Mouse (Mus musculus) olfactory bulb, adult 2 months (tissue): ENCODE measurements around the gene Izumo4. TPM values are rescaled to one million over a fixed set of nuclear protein-coding genes. Genes with fewer than 3 reads are reported as not detected.

Experiments
- H3K27ac ChIP-seq: fragments of 200-500 bp; 2 replicates; pipeline ENCODE4 v1.5.1; 2012; ENCODE audit warnings: low read depth, low read length; ENCODE audit not compliant: insufficient read depth
- H3K4me1 ChIP-seq: fragments of 200-500 bp; 2 replicates; pipeline ENCODE4 v1.6.1; 2012; ENCODE audit warnings: low read length; ENCODE audit not compliant: control insufficient read depth, insufficient read depth
- H3K4me3 ChIP-seq: fragments of 200-500 bp; 2 replicates; pipeline ENCODE4 v1.5.1; 2012; ENCODE audit warnings: mild to moderate bottlenecking, low read depth, low read length, moderate library complexity; ENCODE audit not compliant: insufficient read depth
- CTCF ChIP-seq: fragments of 200-500 bp; IDR thresholded peaks from 2 replicates; pipeline ENCODE4 v1.5.1; 2012; ENCODE audit warnings: low read depth, mild to moderate bottlenecking, low read length, moderate library complexity; ENCODE audit not compliant: insufficient read depth
- POLR2A ChIP-seq: fragments of 200-500 bp; IDR thresholded peaks from 2 replicates; pipeline ENCODE4 v1.6.1; 2012; ENCODE audit warnings: mild to moderate bottlenecking, low read depth, low read length, moderate library complexity; ENCODE audit not compliant: insufficient read depth
- WGBS: fragments of 180-500 bp; shearing (Covaris S2); methylation state at CpG from one replicate; pipeline ENCODE4 v1.1.7; 2018; 5-methylcytosine and 5-hydroxymethylcytosine counted together
- polyA plus RNA-seq: library from polyadenylated mRNA; stranded (reverse); fragments of >200 nt; gene quantifications from 2 replicates; pipeline ENCODE4 v1.2.4, GENCODE M21; 2012; ENCODE audit warnings: low replicate concordance; ENCODE audit not compliant: missing spikeins, insufficient read depth, insufficient read length

The Izumo4 gene
- polyA plus RNA-seq, 1 experiment, result not detected

GRCm38 (mm10) chr10:80682003-80682402, 20.0 kb upstream of the Izumo4 start:
- Histone ChIP-seq H3K27ac (no peak overlapping the region), H3K4me1 (peaks cover 23% of the 10 kb centered on the region), H3K4me3 (no peak overlapping the region)
- TF ChIP-seq POLR2A (no peak), CTCF (no peak)
- 94% methylated on average over 6 of the region's 6 CpGs for WGBS

- WGBS, result 79% methylated on average over 1 of the region's 1 CpGs
Observed at GRCm38 (mm10) chr10:80683647-80684046, 18.3 kb upstream of the Izumo4 start.

GRCm38 (mm10) chr10:80684214-80684613, 17.8 kb upstream of the Izumo4 start:
- Histone ChIP-seq H3K27ac (no peak overlapping the region), H3K4me3 (no peak overlapping the region), H3K4me1 (peaks cover 8% of the 10 kb centered on the region; the same call in 1 of the 2 replicates)
- TF ChIP-seq POLR2A (no peak), CTCF (peak; percentile 35; the same call in 1 of the 2 replicates)
- 62% methylated on average over 6 of the region's 6 CpGs for WGBS

More at GRCm38 (mm10) chr10:80683647-80684046, 18.3 kb upstream of the Izumo4 start:
- H3K4me3 ChIP-seq, result no peak overlapping the region
- TF ChIP-seq CTCF (no peak), POLR2A (no peak)
- H3K27ac ChIP-seq, result no peak overlapping the region
- peaks cover 12% of the 10 kb centered on the region for H3K4me1 ChIP-seq

- Histone ChIP-seq H3K4me1 (0 out of 2 replicates have a peak, but pooled peaks cover under 1% of the 10 kb centered on the region), H3K27ac (no peak overlapping the region), H3K4me3 (no peak overlapping the region)
- TF ChIP-seq POLR2A (no peak), CTCF (no peak)
- 94% methylated on average over 4 of the region's 4 CpGs for WGBS
Observed at GRCm38 (mm10) chr10:80684984-80685383, 17.0 kb upstream of the Izumo4 start.

- WGBS, result 81% methylated on average over 3 of the region's 3 CpGs
- Histone ChIP-seq H3K27ac (no peak overlapping the region), H3K4me1 (no peaks in the 10 kb centered on the region), H3K4me3 (no peak overlapping the region)
- no peak for TF ChIP-seq POLR2A
- no peak for TF ChIP-seq CTCF
Observed at GRCm38 (mm10) chr10:80686617-80687016, 15.4 kb upstream of the Izumo4 start.

DNA sequence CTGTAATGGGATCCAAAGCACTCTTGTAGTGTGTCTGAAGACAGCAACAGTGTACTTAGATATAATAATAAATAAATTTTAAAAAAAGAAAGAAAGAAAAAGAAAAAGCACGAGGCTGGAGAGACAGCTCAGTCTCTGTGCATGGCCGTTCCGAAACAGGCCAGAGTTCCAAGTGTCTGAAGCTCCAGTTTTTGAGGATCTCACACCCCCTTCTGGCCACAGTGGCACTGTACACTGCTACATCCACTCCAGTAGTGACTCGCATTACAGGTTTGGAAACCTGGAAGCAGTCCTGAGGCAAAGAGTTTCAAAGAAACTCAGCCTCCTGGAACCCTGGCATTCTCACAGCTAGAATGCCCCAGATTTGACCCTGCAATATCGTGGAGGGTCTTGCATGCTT, 14.1 kb upstream of the Izumo4 start:
- TF ChIP-seq CTCF, result no peak
- WGBS, result 19% methylated on average over 5 of the region's 5 CpGs
- H3K4me1 ChIP-seq, result no peaks in the 10 kb centered on the region

GRCm38 (mm10) chr10:80692249-80693165, 9.5 kb upstream of the Izumo4 start:
- H3K4me1 ChIP-seq, result peaks cover 12% of the 10 kb centered on the region; the same call in 1 of the 2 replicates
- no peak overlapping the region for H3K4me3 ChIP-seq
- no peak for TF ChIP-seq POLR2A
- no peak overlapping the region for H3K27ac ChIP-seq
- WGBS, result 80% methylated on average over 14 of the region's 14 CpGs

More for the DNA sequence above, 14.1 kb upstream of the Izumo4 start:
- Histone ChIP-seq H3K27ac (no peak overlapping the region), H3K4me3 (no peak overlapping the region)

DNA sequence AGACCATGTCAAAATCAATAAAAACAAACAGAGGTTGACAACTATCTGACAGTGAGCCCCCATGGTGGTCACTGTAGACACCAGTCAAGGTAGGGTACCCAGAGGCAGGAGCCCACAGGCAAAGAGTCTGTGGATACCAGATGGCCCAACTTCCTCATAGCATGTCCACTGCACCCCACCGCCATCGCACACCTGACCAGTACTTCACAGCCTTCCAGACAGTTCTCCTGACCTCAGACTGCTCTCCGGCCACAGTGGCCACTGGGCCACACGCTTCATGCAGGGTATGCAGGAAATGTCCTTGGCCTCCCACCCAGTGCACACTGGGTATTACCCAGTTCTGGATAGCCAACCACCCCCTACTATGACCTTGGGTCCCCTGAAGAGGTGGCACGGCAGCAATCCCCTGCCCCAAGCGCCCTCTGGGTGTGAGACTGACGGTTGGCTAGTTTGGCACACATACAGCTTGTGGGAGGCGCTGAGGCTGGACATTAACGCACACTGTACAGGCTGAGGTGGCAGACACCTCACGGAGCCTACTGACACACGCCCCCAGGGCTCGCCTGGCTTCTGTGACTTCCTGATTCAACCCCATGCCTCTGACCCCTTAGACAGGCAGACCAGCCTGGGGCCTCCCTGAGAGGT, 8.5 kb upstream of the Izumo4 start:
- Histone ChIP-seq H3K4me3 (no peak overlapping the region), H3K27ac (no peak overlapping the region), H3K4me1 (peaks cover 12% of the 10 kb centered on the region; the same call in 1 of the 2 replicates)
- no peak for TF ChIP-seq POLR2A
- TF ChIP-seq CTCF, result no peak
- WGBS, result 85% methylated on average over 12 of the region's 12 CpGs

- no peak for TF ChIP-seq CTCF
- no peak for TF ChIP-seq POLR2A
- no peak overlapping the region for H3K4me3 ChIP-seq
- WGBS, result 91% methylated on average over 13 of the region's 13 CpGs
- H3K4me1 ChIP-seq, result peaks cover 12% of the 10 kb centered on the region; the same call in 1 of the 2 replicates
- no peak overlapping the region for H3K27ac ChIP-seq
Observed at GRCm38 (mm10) chr10:80694159-80694938, 7.6 kb upstream of the Izumo4 start.
